Mouse (Mus musculus): ENCODE measurements around the gene Bhlha9. TPM values are rescaled to one million over a fixed set of nuclear protein-coding genes. Genes with fewer than 3 reads are reported as not detected.
A peak's percentile ranks its signal among the peaks of the same experiment; 100 is the strongest.

The Bhlha9 gene
- polyA plus RNA-seq, 1 experiment from 2014 or later, result not detected

DNA sequence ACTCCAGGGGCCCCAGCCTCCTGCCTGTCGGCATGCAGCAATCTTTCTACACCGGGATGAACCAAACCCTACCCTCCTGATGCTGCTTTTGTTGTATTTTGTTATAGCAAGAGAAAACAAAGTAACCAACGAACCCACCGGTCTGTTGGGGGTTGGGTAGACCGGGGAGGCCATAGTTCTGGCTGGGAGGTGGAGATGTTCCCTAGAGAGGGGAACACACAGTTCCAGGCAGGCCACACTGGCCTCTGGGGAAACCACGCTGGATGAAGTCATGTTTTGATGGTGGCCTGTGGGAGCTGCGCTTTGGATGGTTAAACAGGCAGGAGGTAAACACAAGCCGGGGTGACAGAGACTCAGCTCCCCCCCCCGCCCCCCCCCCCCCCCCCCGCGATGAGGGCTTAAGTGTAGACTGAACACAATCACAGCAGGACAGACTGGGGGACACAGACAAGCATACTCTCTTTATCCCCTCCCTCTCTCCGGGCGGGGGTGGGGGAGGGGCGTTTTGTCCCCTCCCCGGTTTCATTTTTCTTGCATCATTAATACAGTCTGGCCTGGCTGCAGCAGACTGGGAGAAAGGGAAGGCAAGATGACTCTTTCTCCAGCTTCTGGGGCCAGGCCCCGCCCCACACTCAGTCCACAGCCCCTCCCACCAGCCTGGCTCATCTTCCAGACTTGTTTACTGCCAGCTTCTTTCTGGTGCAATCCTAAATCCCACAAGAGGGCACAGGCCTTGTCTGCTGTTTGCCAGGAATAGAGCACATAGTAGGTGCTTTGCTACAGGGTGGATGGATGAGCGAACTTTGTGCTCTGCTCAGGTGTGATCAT lies 37.6 kb downstream of the Bhlha9 start:
- Histone ChIP-seq H3K4me3 (peak overlapping the region; percentile 12; the same call in 1 of the 2 replicates), H3K27me3 (no peaks in the 10 kb centered on the region; the same call in 1 of the 2 replicates), H3K9me3 (peaks cover 4% of the 10 kb centered on the region; the same call in 1 of the 2 replicates), H3K9ac (no peak overlapping the region; the same call in 1 of the 2 replicates), H3K4me1 (peaks cover 19% of the 10 kb centered on the region), H3K36me3 (no peaks in the 10 kb centered on the region), H3K27ac (peak overlapping the region; percentile 39; the same call in 1 of the 2 replicates), H3K4me2 (peak overlapping the region; percentile 41)
- 23% methylated on average over 13 of the region's 17 CpGs for WGBS
- ATAC-seq (ENCODE audit: insufficient number of reproducible peaks, insufficient read depth, low FRiP score, low TSS enrichment, low read depth), result peak; percentile 44; the same call in 1 of the 2 replicates

DNA sequence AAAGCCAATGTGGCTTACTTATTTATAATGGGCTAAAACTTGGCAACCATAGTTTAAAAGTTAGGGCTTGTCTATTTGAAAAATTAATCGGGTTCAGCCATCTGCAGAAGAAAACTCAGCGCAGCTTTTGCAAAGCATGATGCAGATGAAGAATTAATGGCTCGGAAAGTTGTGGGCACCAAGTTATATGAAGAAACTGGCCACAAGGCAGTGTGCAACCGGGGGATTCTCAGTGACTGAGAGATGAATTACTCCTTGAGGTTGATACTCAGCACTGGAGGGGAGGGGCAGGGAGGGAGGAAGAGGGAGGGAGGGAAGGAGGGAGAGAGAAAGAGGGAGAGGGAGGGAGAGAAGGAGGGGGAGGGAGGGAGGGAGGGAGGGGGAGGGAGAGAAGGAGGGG lies 44.7 kb downstream of the Bhlha9 start:
- Histone ChIP-seq H3K9ac (no peak overlapping the region), H3K4me1 (peaks cover 2% of the 10 kb centered on the region; the same call in 1 of the 2 replicates), H3K27ac (no peak overlapping the region), H3K36me3 (no peaks in the 10 kb centered on the region), H3K9me3 (no peaks in the 10 kb centered on the region), H3K4me3 (no peak overlapping the region), H3K27me3 (no peaks in the 10 kb centered on the region; the same call in 1 of the 2 replicates), H3K4me2 (no peak overlapping the region)
- WGBS, result 69% methylated on average over 4 of the region's 4 CpGs
- no peak for ATAC-seq (ENCODE audit: insufficient number of reproducible peaks, insufficient read depth, low FRiP score, low TSS enrichment, low read depth)

Other genes with a start within 250 kb of the Bhlha9 start
- 35.5 and 39.1 TPM in 2 replicates for gene Abr, start 50.2 kb upstream of the Bhlha9 start, polyA plus RNA-seq (2015; fragmentation: Nextera tagmentation; extraction: Ambion mirVana)
- gene Trarg1, start 7.3 kb downstream of the Bhlha9 start, polyA plus RNA-seq (2015; fragmentation: Nextera tagmentation; extraction: Ambion mirVana), result 0.31 and 0.76 TPM in 2 replicates
- 23.8 and 26.2 TPM in 2 replicates for gene Gosr1, start 91.1 kb downstream of the Bhlha9 start, polyA plus RNA-seq (2015; fragmentation: Nextera tagmentation; extraction: Ambion mirVana)
- 9.7 and 12.5 TPM in 2 replicates for gene Cpd, start 174.5 kb downstream of the Bhlha9 start, polyA plus RNA-seq (2015; fragmentation: Nextera tagmentation; extraction: Ambion mirVana)
- gene Tmigd1, start 229.7 kb downstream of the Bhlha9 start, polyA plus RNA-seq (2015; fragmentation: Nextera tagmentation; extraction: Ambion mirVana), result 3.6 TPM in 1 of 2 replicates, not detected in the other